Comparison of ENCODE assay signal across 8 mouse cellular contexts in the genomic region with DNA sequence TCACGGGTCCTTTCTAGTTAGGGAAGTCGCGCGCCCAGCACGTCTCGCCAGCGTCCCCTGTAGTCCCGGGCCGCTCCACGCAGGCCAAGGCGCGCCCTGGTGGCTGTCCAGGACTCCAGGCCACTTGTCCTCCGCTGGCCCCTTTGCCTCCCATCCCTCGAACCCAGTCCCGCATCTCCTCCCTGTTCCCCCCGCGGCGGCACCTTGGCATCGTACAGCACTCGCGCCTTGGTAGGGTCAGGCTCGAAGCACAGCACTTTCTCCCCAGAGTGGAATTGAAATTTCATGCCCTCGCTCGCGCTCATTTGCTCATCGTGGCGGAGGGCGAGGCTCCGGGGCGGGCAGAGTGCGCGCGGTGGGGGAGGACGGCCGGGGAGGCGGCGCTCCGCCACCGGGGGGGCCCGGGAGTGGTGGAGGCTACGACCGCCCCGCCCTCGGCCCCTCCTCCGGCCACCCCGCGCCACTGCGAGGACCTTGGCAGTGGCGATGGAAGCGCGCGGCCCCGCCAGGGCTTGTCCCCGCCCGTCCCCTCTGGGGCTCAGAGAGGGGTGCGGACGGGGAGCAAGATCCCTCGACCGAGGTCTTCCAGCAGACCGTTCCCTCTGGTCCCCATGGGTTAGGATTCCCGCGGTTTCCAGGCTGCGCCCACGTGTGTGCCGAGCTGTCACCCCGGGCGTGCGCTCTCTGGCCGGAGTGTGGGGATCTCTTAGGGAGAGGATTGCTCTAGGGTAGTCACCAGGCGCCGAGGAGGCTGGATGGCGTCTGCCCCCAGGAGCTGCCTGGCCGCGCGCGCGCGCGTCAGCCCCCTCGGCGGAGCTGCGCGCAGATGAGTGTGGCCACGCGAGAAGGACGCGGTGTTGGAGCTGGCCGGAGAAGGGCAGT. TPM values are rescaled to one million over a fixed set of nuclear protein-coding genes. Genes with fewer than 3 reads are reported as not detected.
A peak's percentile ranks its signal among the peaks of the same experiment; 100 is the strongest.
DNase-seq lines count a peak whose midpoint lies in the region; ATAC-seq lines count a peak whose summit lies in the region.

A gene (minus strand): TSS at position 374 of the 882 bp plus-strand sequence.

- no peaks in the 10 kb centered on the region for H3K27me3 ChIP-seq in hindbrain, embryonic 14.5 days (ENCODE audit: control insufficient read depth, insufficient read depth, low read length)

- H3K9ac ChIP-seq in hindbrain, embryonic 14.5 days: peak within 1 kb of the TSS; percentile 53

- peak within 1 kb of the TSS; percentile 93 for H3K27ac ChIP-seq in hindbrain, embryonic 14.5 days

- peak; percentile 92 for ATAC-seq in hindbrain, embryonic 14.5 days (ENCODE audit: low FRiP score)

- peak within 1 kb of the TSS; percentile 80 for H3K4me2 ChIP-seq in hindbrain, embryonic 14.5 days (replicated peaks)

- H3K36me3 ChIP-seq in hindbrain, embryonic 14.5 days (replicated peaks; ENCODE audit: control insufficient read depth, insufficient read depth): no peaks in the 10 kb centered on the region

- no peaks in the 10 kb centered on the region for H3K4me1 ChIP-seq in hindbrain, embryonic 14.5 days (replicated peaks; ENCODE audit: control insufficient read depth, insufficient read depth, low read length)

- 15% methylated on average over 67 of the region's 88 CpGs for WGBS in hindbrain, embryonic 14.5 days

- H3K4me3 ChIP-seq in hindbrain, embryonic 14.5 days (replicated peaks; ENCODE audit: low read length): peak within 1 kb of the TSS; percentile 40

- peak; percentile 47 for DNase-seq in R1 (ENCODE audit: low read depth, low spot score)
- peak; percentile 87 to 94 for DNase-seq in cerebellum, postnatal 25 days
- peak; percentile 75 to 79 for DNase-seq in frontal cortex, postnatal 36 days (ENCODE audit: low spot score in 2 of 2)
- peak; percentile 56 for DNase-seq in hindbrain, embryonic 14.5 days (ENCODE audit: low spot score)
- DNase-seq in layer of hippocampus, postnatal 36 days: peak; percentile 76 to 79
- peak; percentile 86 for DNase-seq in lung, postnatal 25 days (ENCODE audit: low spot score)
- peak; percentile 54 for DNase-seq in retina, adult 2 months (ENCODE audit: low read depth, low spot score)
- DNase-seq in thymus, postnatal 36 days: peak; percentile 79 to 84

- no peaks in the 10 kb centered on the region for H3K9me3 ChIP-seq in hindbrain, embryonic 14.5 days (ENCODE audit: control insufficient read depth, low read length)

RNA-seq across cellular contexts. Expression of the gene that starts here (rescaled TPM):
- polyA plus RNA-seq in hindbrain, embryonic 14.5 days (2014; fragmentation: Nextera tagmentation; extraction: Ambion mirVana): 19.9 and 22.3 TPM in 2 replicates
- total RNA-seq in layer of hippocampus, postnatal 36 days (2021): 10 to 100 TPM; 21.8 to 23.7 TPM

Comparison
In these comparisons a context has a peak if more than half of its experiments do, and no peak if none do; other contexts are left out.
1. Peak in every context shown above with its lines: DNase-seq, ATAC-seq, H3K4me3 ChIP-seq and H3K27ac ChIP-seq.